Mouse (Mus musculus): Measurements from ENCODE around the gene Spock1. TPM values are rescaled to one million over a fixed set of nuclear protein-coding genes. Genes with fewer than 3 reads are reported as not detected.
"Not testable (repeated sequence)": the region's sequence is repeated elsewhere in the genome, so short reads cannot be mapped to it uniquely, and the experiment has no call there.

The Spock1 gene
- total and polyA plus RNA-seq, 3 experiments, result 6.2 to 12.2 (median 8.0) TPM

- DNase-seq, result no peak
Observed at GRCm38 (mm10) chr13:57595032-57595760, 312.9 kb downstream of the Spock1 start.

DNA sequence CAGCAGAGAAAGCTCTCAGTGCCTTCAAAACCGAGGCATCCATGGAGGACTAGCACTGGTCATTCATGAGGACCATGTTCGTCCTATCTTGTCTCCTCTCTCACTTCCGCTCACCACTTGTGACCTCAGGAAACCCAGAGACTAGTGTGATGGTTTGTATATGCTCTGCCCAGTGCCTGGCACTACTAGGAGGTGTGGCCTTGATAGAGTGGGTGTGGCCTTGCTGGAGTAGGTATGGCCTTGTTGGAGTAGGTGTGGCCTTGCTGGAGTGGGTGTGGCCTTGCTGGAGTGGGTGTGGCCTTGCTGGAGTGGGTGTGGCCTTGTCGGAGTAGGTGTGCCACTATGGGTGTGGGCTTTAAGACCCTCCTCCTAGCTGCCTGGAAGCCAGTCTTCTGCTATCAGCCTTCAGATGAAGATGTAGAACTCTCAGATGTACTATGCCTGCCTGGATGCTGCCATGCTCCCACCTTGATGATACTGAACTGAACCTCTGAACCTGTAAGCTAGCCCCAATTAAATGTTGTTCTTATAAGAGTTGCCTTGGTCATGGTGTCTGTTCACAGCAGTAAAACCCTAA, 318.7 kb downstream of the Spock1 start:
- DNase-seq, result not testable (repeated sequence)

DNA sequence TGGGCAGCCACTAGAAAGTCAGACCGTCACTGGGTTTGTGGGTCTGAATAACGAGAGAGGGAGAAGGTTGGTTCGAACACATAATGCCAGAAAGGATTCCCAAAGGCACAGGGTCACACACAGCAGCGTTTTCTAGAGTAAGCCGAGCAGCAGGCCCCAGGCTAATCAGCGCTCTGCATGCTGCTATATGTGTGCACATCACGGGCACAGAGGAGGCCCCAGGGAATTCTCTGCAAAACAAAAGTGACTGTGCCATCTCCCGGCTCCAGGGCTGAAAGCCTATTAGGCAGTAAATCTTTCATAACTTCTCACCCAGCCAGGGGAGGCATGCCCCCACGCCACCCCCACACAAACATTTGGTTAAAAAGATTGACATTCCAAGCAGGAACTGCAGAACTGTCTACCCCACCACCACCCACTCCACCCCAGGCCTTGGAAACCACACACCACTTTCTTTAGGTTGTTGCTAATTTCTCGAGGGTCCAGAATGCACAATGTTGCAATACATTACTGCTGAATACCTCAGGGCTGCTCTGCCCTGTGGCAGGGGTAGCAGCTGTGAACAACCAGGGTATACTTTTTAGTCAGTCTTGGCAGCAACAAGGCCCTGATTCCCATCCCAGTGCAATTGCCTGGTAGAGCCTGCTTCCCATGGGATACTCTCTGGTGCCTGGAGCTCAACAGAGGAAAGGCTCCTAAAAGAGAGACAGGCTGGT, 319.4 kb downstream of the Spock1 start:
- no peak for DNase-seq

- peak; percentile 71 for DNase-seq
Observed at GRCm38 (mm10) chr13:57585131-57585530, 323.0 kb downstream of the Spock1 start.

GRCm38 (mm10) chr13:57582314-57582976, 325.7 kb downstream of the Spock1 start:
- DNase-seq, result no peak

- no peak for DNase-seq
Observed at GRCm38 (mm10) chr13:57577541-57578244, 330.4 kb downstream of the Spock1 start.

- no peak for DNase-seq
Observed at GRCm38 (mm10) chr13:57573501-57573900, 334.6 kb downstream of the Spock1 start.

DNA sequence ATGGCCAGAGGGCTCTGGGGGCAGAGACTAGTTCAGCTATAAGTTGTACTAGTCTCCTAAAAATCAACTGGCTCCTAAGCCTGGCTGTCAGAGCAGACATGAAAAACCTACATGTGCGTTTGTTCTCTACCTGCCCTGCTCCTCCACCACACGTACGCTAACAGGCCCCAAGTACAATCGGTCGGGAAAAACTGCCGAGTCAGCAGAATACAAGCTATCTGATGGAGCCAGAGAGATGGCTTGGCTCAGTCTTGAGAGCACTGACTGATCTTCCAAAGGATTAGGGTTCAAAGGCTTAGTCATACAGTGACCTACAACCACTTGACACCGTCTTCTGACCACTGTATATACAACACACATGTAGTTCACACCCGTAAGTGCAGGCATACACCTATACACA, 339.7 kb downstream of the Spock1 start:
- no peak for DNase-seq

DNA sequence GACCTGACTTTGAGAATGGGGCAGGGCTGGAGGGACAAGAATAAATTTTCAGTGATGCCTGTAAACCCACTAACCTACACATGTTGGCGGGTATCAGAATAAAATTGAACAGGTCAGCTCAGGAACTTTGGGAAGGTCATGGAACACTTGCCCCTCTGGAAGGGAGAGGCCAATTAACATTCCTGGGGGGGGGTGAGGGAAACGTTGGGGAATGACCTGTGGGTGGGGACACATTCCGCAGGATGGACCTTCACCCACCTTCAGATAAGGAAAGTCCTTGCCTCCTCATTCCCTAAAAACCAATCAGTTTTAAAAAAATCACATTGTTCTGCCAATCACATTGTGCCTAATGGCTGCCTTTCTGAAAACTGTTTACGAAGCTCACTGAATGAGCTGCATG, 352.9 kb downstream of the Spock1 start:
- no peak for DNase-seq

DNA sequence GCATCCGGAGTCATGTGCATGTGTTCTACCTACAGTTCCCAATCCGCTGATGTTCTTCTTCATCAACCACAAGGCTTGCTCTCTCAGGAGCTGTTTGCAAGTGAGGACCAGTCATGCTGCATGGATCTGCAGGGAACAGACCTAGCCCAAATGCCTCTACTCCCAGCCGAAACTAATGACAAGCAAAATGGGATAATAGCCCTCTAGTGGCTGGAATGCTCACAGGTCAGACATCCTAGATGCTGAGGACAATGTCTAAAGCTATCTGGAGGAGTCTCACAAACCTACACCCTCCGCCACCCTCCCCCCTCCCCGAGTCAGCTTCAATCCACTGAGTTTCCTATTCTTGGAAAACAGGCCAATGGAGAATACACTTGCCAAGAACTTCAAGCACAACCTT, 358.4 kb downstream of the Spock1 start:
- no peak for DNase-seq

GRCm38 (mm10) chr13:57536988-57537547, 371.1 kb downstream of the Spock1 start:
- DNase-seq, result no peak

DNA sequence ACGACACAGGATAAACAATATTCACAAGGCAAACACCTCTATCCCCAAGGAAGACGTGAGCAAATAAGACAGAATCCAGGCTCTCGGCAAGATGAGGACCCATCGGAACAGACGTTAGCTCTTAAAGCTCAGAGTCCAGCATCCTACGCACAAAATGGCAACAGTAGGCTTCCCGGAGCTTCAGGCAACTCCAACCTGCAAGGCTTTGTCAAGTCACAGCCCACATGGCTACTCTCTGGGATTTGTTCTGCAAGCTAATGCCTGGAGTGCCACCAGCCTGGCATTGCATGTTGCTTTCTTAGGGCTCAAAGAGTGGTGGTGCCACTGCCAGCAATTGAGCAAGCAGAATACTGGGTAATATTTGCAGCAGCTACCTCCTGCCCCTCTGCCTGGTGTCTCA, 373.8 kb downstream of the Spock1 start:
- peak; percentile 4 for DNase-seq

DNA sequence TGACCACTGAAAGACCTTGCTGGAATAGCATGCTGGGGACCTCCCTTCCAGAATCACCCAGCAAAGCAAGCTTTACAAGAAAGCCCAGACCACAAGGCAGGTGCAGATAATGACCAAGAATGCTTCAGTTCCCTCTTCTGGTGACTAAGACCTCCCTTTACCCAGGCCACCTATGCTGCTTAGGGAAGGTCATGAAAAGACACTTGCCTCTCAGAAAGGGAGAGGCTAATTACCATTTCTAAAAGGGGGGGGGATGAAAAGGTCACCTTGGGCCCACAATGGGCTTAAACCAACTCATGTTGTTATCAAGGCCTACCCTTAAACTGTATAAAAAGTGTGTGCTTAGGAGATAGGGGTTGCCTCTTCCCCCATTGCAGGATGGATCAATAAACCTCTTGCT, 382.2 kb downstream of the Spock1 start:
- DNase-seq, result no peak

DNA sequence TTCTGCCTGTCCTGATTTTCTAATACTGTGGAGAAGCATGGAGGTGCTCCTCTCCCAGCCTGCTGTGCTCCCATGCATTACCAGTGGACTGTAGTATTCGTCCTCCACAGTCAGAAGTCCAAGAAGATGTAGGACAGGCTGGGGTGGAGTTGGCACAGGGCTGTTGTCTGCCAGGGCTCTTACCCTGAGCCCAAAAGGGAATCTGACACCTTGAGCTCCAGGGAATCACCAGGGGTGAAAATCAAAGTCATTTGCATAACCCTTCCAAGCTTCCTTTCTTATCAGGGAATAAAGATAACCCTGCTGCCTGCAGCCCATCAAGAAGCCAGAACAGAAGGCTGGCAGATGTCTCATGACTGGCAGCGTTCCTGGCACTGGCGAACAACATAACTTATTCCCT, 383.6 kb downstream of the Spock1 start:
- no peak for DNase-seq

DNA sequence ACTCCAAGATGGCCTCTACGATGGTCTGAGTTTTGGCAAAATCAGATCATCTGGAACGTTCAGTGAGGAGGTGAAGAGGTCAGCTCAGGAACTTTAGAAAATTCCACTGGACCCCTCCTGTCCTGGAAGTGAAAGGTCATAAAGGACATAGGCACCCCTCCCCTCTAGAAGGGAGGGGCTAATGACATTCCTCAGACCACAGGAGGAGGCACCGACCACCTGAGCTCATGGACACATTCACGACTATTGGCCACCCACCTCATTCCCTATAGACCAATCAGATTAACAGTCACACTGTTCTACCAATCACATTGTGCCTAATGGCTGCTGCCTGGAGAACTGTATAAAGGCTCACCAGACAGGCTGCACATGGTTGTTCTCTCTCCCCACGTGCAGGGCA, 384.8 kb downstream of the Spock1 start:
- no peak for DNase-seq

DNA sequence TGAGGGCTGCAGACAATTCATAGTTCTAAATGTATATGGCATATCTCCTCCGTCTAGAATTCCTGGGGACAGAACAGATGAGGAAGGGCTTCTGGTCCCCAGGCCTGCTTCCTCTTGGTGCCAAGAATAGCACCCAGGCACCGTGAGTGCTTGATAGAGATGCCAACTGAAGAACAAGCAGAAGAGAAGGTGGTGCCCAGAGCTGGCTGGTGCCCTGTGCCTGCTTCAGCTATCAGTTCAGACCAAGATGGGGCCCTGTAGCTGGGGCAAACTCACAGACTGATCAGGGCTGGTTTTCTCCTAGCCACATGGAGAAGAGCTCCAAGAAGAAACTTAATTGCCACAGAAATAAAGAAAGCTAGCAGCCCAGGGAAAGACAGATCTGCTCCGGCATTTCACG, 385.8 kb downstream of the Spock1 start:
- DNase-seq, result no peak

DNA sequence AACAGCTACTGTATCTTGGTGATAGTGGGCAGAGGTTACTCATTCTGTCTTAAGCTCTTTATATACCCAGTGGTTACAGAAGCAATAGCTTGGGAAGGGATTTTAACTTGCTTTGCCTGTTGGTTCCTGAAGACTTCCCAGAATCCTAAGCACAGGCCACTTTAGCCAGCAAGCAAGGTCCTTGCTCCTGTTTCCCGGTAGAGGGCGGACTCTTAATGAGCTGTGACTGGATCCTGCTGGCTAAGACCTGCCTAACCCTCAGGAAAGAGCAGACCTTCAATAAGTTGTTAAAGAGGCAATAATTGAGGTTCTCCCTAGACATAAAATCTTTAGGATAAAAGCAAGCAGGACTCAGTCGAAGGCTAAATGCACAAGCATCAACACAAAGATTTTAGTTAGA, 387.0 kb downstream of the Spock1 start:
- peak; percentile 18 for DNase-seq

- no peak for DNase-seq
Observed at GRCm38 (mm10) chr13:57519790-57520189, 388.3 kb downstream of the Spock1 start.

- no peak for DNase-seq
Observed at GRCm38 (mm10) chr13:57515737-57516136, 392.4 kb downstream of the Spock1 start.

GRCm38 (mm10) chr13:57501552-57501951, 406.6 kb downstream of the Spock1 start:
- no peak for DNase-seq

DNA sequence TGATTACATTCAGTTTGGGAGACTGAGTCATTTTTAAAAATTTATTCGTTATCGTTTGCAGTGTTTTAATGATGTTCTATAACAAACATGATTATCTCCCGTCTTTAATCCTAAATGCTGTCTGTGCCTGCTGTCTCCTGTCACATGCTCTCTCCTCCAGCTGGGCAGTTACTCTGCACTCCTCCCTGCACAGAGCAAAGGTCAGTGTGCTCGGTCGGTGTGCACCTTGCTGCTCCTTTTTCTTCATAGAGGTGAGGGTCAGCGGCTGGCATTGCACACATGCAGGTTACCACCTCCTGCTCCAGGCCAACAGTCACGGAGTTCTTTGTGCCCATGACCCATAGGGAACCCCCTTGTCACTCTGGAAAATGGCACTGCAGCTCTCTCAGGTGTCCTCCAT, 411.4 kb downstream of the Spock1 start:
- no peak for DNase-seq

DNA sequence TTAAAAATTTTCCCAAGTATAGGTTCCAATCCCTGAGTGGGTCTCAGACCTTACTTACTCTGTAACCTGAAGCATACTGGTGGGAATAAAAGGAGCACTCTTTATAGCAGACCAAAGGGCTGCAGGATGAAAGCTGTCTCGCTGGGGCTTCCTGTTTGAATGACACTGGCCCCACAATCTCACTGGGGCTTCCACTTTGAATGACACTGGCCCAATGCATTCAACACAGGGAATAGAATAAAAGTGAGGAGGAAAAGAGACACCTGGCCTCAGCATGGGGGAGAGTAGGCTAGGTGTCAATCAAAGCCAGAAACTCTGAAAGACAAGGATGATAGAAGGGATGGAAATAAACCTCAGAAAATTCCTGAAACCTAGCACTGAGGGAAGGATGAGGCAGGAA, 413.3 kb downstream of the Spock1 start:
- DNase-seq, result no peak

Measured in adrenal gland, adult 2 months (tissue).